Mouse (Mus musculus) midbrain, embryonic 12.5 days (tissue): ENCODE data around the gene Ttc14. TPM values are rescaled to one million over a fixed set of nuclear protein-coding genes. Genes with fewer than 3 reads are reported as not detected.

Experiments used
- ATAC-seq: fragments of 200-750 bp; cut with Nextera tagmentation; 2 replicates; pipeline ENCODE4 v1.8.0; 2017; ENCODE audit warnings: low read depth, moderate TSS enrichment, moderate library complexity; ENCODE audit not compliant: low FRiP score
- H3K27ac ChIP-seq: fragments of 300-500 bp; sonication (generic); replicated peaks from 2 replicates; pipeline ENCODE4 v1.5.1; 2016; ENCODE audit warnings: mild to moderate bottlenecking
- H3K27me3 ChIP-seq: fragments of 300-500 bp; sonication (generic); 2 replicates; pipeline ENCODE4 v1.6.1; 2016; ENCODE audit warnings: mild to moderate bottlenecking
- H3K36me3 ChIP-seq: fragments of 300-500 bp; sonication (generic); 2 replicates; pipeline ENCODE4 v1.6.1; 2016
- H3K4me1 ChIP-seq: fragments of 300-500 bp; sonication (generic); 2 replicates; pipeline ENCODE4 v1.6.1; 2016
- H3K4me2 ChIP-seq: fragments of 300-500 bp; sonication (generic); replicated peaks from 2 replicates; pipeline ENCODE4 v1.6.1; 2016; ENCODE audit warnings: mild to moderate bottlenecking, moderate library complexity
- H3K4me3 ChIP-seq: fragments of 300-500 bp; sonication (generic); 2 replicates; pipeline ENCODE4 v1.5.1; 2016; ENCODE audit warnings: mild to moderate bottlenecking
- H3K9ac ChIP-seq: fragments of 300-500 bp; sonication (generic); replicated peaks from 2 replicates; pipeline ENCODE4 v1.6.1; 2016; ENCODE audit warnings: mild to moderate bottlenecking, moderate library complexity
- H3K9me3 ChIP-seq: fragments of 300-500 bp; sonication (generic); 2 replicates; pipeline ENCODE4 v1.6.1; 2016; ENCODE audit warnings: mild to moderate bottlenecking
- WGBS: fragments of 180-500 bp; shearing (Covaris S2); methylation state at CpG from one replicate; pipeline ENCODE4 v1.1.7; 2016; 5-methylcytosine and 5-hydroxymethylcytosine counted together
- polyA plus RNA-seq: library from polyadenylated mRNA; unstranded; fragments of >200 nt; fragmentation: Nextera tagmentation; extraction: Ambion mirVana; gene quantifications from 2 replicates; pipeline ENCODE4 v1.2.1, GENCODE M21; 2016

Gene Ttc14
- polyA plus RNA-seq, 1 experiment from 2014 or later: 74.0 TPM

DNA sequence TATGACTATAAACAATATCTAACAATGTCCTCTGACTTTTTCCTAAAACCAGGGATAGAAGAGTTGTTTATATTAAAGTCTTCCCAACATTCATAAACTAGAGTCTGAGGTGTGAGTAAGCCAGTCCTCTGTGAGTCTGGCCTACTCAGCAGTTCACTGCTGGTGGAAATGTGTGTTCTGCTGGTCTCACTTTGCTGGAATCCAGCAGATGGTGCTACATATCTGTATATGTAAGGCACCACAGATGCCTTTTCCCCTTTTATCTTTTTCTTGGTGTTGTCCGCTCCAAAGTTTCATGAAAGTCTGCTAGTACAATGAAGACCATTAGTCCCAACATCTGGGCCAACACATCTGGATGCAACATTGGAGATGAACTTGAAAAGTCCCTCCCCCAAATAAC, 53.4 kb downstream of the Ttc14 start:
- Histone ChIP-seq H3K4me1 (no peaks in the 10 kb centered on the region), H3K27ac (no peak overlapping the region), H3K4me2 (no peak overlapping the region), H3K36me3 (no peaks in the 10 kb centered on the region), H3K27me3 (no peaks in the 10 kb centered on the region), H3K9ac (no peak overlapping the region), H3K9me3 (no peaks in the 10 kb centered on the region), H3K4me3 (no peak overlapping the region)
- WGBS: 83% methylated on average over 1 of the region's 1 CpGs
- ATAC-seq: no peak

DNA sequence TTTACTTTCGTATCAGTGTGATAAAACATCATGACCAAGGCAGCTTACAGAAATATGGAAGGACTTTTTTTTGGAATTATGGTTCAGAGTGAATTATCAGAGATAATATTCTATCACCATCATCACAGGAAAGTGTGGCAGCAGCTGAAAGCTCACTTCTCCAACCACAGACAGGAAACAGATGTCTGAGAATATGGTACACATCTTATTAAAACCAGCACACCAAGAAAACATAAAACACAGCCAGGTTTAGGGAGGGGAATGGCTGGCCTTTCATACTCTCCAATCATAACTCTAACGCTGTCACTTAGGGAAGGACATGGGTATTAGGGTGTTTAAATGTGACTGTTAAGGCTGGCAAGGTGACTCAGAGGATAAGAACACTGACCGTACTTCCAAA, 59.3 kb downstream of the Ttc14 start:
- H3K4me3 ChIP-seq: no peak overlapping the region
- H3K4me1 ChIP-seq: no peaks in the 10 kb centered on the region
- 92% methylated on average over 3 of the region's 3 CpGs for WGBS
- no peaks in the 10 kb centered on the region for H3K9me3 ChIP-seq
- no peak for ATAC-seq
- H3K36me3 ChIP-seq: no peaks in the 10 kb centered on the region
- no peak overlapping the region for H3K9ac ChIP-seq
- no peaks in the 10 kb centered on the region for H3K27me3 ChIP-seq
- no peak overlapping the region for H3K27ac ChIP-seq
- no peak overlapping the region for H3K4me2 ChIP-seq

DNA sequence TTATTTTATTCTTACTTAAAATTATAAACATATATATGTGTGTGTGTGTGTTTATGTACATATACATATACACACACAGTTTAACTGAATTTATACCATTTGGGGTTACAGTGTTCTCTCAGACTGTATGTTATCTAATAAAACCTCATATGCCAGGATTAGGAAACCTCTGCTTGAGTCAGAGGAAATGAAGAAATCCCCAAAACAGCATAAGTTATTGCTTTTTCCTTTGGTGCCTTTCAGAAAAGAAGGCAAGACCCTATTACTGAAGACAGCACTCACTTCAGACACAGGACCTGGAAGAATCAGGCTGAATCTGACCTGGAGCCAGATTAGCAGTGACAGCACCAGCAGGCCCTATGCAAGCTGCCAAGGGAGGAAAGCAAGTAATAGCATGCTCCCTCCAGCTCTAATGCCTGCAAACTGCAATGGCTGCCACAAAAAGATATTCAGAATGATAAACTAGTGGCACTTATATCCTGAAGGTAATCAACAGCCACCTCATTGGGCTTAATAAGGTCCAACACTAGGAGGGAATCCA, 64.4 kb downstream of the Ttc14 start:
- no peak overlapping the region for H3K9ac ChIP-seq
- no peak overlapping the region for H3K4me3 ChIP-seq
- H3K4me1 ChIP-seq: no peaks in the 10 kb centered on the region
- no peaks in the 10 kb centered on the region for H3K36me3 ChIP-seq
- no peaks in the 10 kb centered on the region for H3K9me3 ChIP-seq
- no peak for ATAC-seq
- H3K27ac ChIP-seq: no peak overlapping the region
- no peak overlapping the region for H3K4me2 ChIP-seq
- H3K27me3 ChIP-seq: no peaks in the 10 kb centered on the region

Other genes starting within 250 kb of the Ttc14 start
- 10.7 and 14.2 TPM in 2 replicates for gene Ccdc39, start 44.5 kb downstream of the Ttc14 start, polyA plus RNA-seq
- gene Fxr1, start 220.1 kb downstream of the Ttc14 start, polyA plus RNA-seq: 52.1 and 53.8 TPM in 2 replicates